25 mouse cellular contexts compared by ENCODE assay signal in the genomic region with DNA sequence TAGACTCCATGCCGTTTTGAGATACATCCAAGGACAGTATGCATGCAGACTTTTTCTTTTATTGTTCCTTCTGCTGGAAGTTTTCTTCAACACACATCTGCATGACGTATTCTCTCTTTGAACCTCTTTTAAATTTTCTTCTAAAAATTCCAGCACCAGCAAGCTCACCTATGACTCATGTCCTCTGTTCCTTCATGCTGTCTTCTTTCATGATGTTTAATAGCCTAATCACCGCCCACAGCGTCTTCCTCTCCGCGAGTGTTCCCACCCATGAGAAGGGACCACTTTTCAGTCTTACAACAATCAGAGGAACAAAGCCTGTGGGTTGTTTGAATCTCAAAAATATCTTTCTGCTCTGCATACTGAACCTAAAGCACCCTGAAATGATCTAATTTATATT.
"Had no signal": no experiment of that assay in that cellular context is flagged by ENCODE, and none has a peak within 500 bp of the region (broad histone marks: within the 10 kb centered on the region; RNA-seq: fewer than 3 reads in every experiment).

No protein-coding gene starts in this region.

- H3K4me3 ChIP-seq: embryonic facial prominence, embryonic 10.5 days; embryonic facial prominence, embryonic 12.5 days; embryonic facial prominence, embryonic 13.5 days; embryonic facial prominence, embryonic 15.5 days; erythroblast, embryonic 14.5 days; forebrain, embryonic 10.5 days; forebrain, embryonic 12.5 days; forebrain, embryonic 13.5 days; forebrain, embryonic 15.5 days; gastrocnemius, adult 2 months; heart, adult 2 months had no signal

- H3K27ac ChIP-seq: embryonic facial prominence, embryonic 10.5 days; embryonic facial prominence, embryonic 12.5 days; embryonic facial prominence, embryonic 13.5 days; embryonic facial prominence, embryonic 15.5 days; forebrain, embryonic 10.5 days; forebrain, embryonic 12.5 days; forebrain, embryonic 13.5 days; forebrain, embryonic 15.5 days; gastrocnemius, adult 2 months; heart, adult 2 months had no signal

- DNase-seq: cerebellum, adult 9-10 months; cerebellum, adult 9-11 months; cerebellum, postnatal 10 days; cerebellum, postnatal 14 days; cerebellum, postnatal 25 days; cerebellum, postnatal 36 days; embryo, embryonic 11 days; forebrain, postnatal 0 days; gastrocnemius, adult 2 months; gastrocnemius, postnatal 10 days; gastrocnemius, postnatal 14 days; gastrocnemius, postnatal 25 days; gastrocnemius, postnatal 36 days; heart, adult 11 months; heart, adult 18-20 months; heart, adult 2 months had no signal
